Mouse (Mus musculus) embryonic facial prominence, embryonic 13.5 days (tissue): ENCODE results near the gene Mthfsd. TPM values are rescaled to one million over a fixed set of nuclear protein-coding genes. Genes with fewer than 3 reads are reported as not detected.
A peak's percentile ranks its signal among the peaks of the same experiment; 100 is the strongest.
"Not testable (repeated sequence)": the region's sequence is repeated elsewhere in the genome, so short reads cannot be mapped to it uniquely, and the experiment has no call there.

Experiments used
- ATAC-seq: fragments of 200-750 bp; cut with Nextera tagmentation; 2 replicates; pipeline ENCODE4 v1.8.0; 2017; ENCODE audit warnings: low read depth; ENCODE audit not compliant: insufficient number of reproducible peaks, insufficient read depth, low FRiP score, low TSS enrichment
- H3K27ac ChIP-seq: fragments of 300-500 bp; sonication (generic); 2 replicates; pipeline ENCODE4 v1.5.1; 2015; ENCODE audit warnings: moderate library complexity, mild to moderate bottlenecking, inconsistent platforms
- H3K27me3 ChIP-seq: fragments of 300-500 bp; sonication (generic); 2 replicates; pipeline ENCODE4 v1.6.1; 2015; ENCODE audit warnings: mild to moderate bottlenecking, inconsistent platforms
- H3K36me3 ChIP-seq: fragments of 300-500 bp; sonication (generic); 2 replicates; pipeline ENCODE4 v1.6.1; 2015; ENCODE audit warnings: mild to moderate bottlenecking, inconsistent platforms
- H3K4me1 ChIP-seq: fragments of 300-500 bp; sonication (generic); 2 replicates; pipeline ENCODE4 v1.6.1; 2015; ENCODE audit warnings: inconsistent platforms
- H3K4me2 ChIP-seq: fragments of 300-500 bp; sonication (generic); 2 replicates; pipeline ENCODE4 v1.6.1; 2015; ENCODE audit warnings: moderate library complexity, mild to moderate bottlenecking, inconsistent platforms
- H3K4me3 ChIP-seq: fragments of 300-500 bp; sonication (generic); 2 replicates; pipeline ENCODE4 v1.5.1; 2015; ENCODE audit warnings: mild to moderate bottlenecking, inconsistent platforms
- H3K9ac ChIP-seq: fragments of 300-500 bp; sonication (generic); 2 replicates; pipeline ENCODE4 v1.6.1; 2015; ENCODE audit warnings: mild to moderate bottlenecking, inconsistent platforms
- H3K9me3 ChIP-seq: fragments of 300-500 bp; sonication (generic); 2 replicates; pipeline ENCODE4 v1.6.1; 2016; ENCODE audit warnings: inconsistent platforms
- WGBS: fragments of 180-500 bp; shearing (Covaris S2); methylation state at CpG from one replicate; pipeline ENCODE4 v1.1.7; 2015; ENCODE audit warnings: mixed read lengths; 5-methylcytosine and 5-hydroxymethylcytosine counted together
- polyA plus RNA-seq: library from polyadenylated mRNA; unstranded; fragments of >200 nt; fragmentation: Nextera tagmentation; extraction: Ambion mirVana; gene quantifications from 2 replicates; pipeline ENCODE4 v1.2.1, GENCODE M21; 2015

Mthfsd gene
- polyA plus RNA-seq = 60.5 and 70.5 TPM in 2 replicates

DNA sequence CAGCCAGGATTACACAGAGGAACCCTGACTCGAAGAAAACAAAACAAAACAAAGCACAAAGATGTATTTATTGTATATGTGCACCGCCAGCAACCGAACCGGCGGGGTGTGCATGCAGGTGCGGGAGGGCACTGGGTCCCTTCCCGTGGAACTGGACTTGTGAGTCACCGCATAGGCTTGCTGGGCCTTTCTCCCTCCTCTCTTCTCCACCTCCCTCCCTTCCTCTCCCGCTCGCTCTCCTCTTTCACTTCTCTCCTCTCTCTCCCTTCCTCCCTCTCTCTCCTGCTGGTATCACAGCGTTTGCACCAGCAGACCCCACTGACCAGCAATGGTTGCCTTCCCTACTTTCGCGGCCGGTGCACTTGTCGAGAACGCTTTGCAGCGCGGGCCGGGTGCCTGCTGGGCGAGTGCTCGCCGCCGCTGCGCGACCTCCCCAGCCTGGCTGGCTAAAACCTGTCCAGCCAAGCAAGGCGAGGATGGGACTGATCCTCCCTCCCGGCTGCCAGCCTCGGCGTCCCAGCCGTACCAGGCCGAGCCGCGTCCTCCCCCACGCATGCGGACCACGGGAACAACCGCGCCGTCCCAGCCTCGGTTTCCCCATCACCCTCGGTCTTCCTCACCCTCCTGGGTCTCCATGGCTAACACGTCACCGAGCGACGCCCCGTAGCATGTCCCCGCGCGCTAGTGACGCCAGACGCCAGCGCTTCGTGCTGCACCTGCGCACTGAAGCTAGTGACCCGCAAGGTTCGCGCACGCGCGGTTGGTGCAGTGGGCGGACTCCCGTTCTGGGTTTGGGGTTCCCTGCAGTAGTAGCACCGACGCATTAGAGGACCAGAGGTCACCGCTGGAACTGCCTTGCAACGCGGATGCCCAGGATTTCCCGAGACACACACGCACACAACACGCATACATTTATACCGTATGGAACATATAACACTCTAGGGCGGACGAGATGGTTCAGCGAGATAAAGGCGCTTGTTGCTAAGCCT lies at the start of gene Mthfsd:
Mthfsd (minus strand) TSS at position 725 of the 989 bp plus-strand sequence.
- Histone ChIP-seq H3K4me2 (peak within 1 kb of the TSS; percentile 85), H3K9me3 (no peaks in the 10 kb centered on the region), H3K27ac (peak within 1 kb of the TSS; percentile 77), H3K9ac (peak within 1 kb of the TSS; percentile 96), H3K36me3 (peaks cover 31% of the 10 kb centered on the region), H3K4me1 (peaks cover 18% of the 10 kb centered on the region), H3K4me3 (peak within 1 kb of the TSS; percentile 94), H3K27me3 (peaks cover 19% of the 10 kb centered on the region; the same call in 1 of the 2 replicates)
- 1% methylated on average over 75 of the region's 75 CpGs for WGBS
- peak; percentile 86 for ATAC-seq

DNA sequence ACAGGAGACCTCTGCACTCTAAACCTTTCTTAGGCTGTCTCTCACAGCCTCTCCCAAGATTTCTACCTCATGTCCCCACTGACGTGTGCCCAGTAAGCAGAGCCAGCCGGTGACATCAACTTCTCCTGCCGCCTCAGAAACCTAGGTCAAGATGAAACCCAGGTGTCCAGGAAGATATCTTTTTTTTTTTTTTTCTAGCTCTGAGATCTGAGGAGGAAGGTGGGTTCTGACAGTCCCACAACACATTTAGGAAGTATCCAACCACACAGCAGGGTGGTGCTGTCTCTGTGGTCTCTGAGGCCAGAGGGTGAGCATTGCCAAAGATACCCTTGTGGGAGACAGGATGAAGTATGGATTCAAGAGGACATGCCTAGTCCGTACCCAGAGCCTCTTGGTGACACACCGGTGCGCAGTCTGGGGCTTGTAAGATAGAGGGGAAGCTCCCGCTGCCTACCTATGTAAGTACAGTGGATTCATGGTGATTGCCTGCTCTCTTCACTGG lies 48.8 kb upstream of the Mthfsd start:
- WGBS = 84% methylated on average over 7 of the region's 7 CpGs
- no peaks in the 10 kb centered on the region for H3K9me3 ChIP-seq
- no peak for ATAC-seq
- no peak overlapping the region for H3K4me2 ChIP-seq
- H3K27ac ChIP-seq = no peak overlapping the region
- H3K9ac ChIP-seq = no peak overlapping the region
- H3K36me3 ChIP-seq = no peaks in the 10 kb centered on the region
- H3K27me3 ChIP-seq = peaks cover 16% of the 10 kb centered on the region
- H3K4me1 ChIP-seq = no peaks in the 10 kb centered on the region; the same call in 1 of the 2 replicates
- no peak overlapping the region for H3K4me3 ChIP-seq

DNA sequence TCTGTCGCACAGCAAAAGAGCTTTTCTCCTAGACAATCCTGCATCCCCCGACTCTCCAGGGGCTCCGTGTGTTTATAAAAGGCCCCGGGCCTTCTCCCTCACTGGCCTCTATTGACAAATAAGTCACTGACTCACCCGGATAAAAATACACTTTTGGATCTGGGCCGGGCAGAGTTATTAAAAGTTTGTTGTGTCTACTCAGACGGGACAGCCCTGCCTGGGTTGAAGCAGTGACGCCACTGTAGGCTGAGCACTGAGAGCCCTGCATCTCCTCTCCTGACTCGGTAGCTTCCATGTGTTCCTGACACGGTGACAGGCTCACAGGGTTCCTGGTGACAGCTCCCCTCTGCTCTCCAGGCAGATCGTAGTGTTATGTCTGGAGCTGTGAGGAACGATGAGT lies 44.2 kb upstream of the Mthfsd start:
- no peak overlapping the region for H3K9ac ChIP-seq
- H3K4me1 ChIP-seq = no peaks in the 10 kb centered on the region
- H3K36me3 ChIP-seq = no peaks in the 10 kb centered on the region
- H3K4me2 ChIP-seq = no peak overlapping the region
- no peaks in the 10 kb centered on the region for H3K9me3 ChIP-seq
- no peak for ATAC-seq
- H3K4me3 ChIP-seq = no peak overlapping the region
- WGBS = 62% methylated on average over 12 of the region's 12 CpGs
- peaks cover 4% of the 10 kb centered on the region; the same call in 1 of the 2 replicates for H3K27me3 ChIP-seq
- no peak overlapping the region for H3K27ac ChIP-seq

DNA sequence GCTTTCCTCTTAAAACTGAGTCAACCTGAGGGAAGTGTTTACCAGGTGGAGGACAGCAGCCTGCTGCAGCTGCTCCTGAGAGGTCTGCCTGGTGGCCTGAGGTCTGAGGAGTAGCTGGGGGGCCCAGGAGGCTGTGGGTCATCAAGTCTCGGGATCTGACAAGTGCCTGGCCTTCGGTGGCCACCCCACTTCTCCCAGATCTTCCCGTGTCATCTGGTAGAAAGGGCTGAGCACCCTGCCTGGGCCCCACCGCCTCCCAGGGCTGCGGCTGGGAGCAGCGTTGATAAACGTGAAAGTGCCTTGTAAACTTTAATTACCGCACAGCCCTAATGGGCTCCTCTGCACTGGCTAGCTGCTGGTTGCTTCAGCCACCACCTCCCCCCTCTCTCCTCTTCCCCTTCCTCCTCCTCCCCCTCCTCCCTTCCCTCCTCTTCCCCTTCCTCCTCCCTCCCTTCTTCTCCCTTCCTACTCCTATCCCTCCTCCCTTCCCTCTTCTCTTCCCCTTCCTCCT lies 40.4 kb upstream of the Mthfsd start:
- no peak overlapping the region for H3K4me2 ChIP-seq
- H3K9ac ChIP-seq = no peak overlapping the region
- no peak overlapping the region for H3K27ac ChIP-seq
- no peaks in the 10 kb centered on the region for H3K4me1 ChIP-seq
- no peaks in the 10 kb centered on the region for H3K36me3 ChIP-seq
- peaks cover 3% of the 10 kb centered on the region for H3K27me3 ChIP-seq
- WGBS = 24% methylated on average over 8 of the region's 8 CpGs
- no peak overlapping the region for H3K4me3 ChIP-seq
- ATAC-seq = no peak
- H3K9me3 ChIP-seq = no peaks in the 10 kb centered on the region

DNA sequence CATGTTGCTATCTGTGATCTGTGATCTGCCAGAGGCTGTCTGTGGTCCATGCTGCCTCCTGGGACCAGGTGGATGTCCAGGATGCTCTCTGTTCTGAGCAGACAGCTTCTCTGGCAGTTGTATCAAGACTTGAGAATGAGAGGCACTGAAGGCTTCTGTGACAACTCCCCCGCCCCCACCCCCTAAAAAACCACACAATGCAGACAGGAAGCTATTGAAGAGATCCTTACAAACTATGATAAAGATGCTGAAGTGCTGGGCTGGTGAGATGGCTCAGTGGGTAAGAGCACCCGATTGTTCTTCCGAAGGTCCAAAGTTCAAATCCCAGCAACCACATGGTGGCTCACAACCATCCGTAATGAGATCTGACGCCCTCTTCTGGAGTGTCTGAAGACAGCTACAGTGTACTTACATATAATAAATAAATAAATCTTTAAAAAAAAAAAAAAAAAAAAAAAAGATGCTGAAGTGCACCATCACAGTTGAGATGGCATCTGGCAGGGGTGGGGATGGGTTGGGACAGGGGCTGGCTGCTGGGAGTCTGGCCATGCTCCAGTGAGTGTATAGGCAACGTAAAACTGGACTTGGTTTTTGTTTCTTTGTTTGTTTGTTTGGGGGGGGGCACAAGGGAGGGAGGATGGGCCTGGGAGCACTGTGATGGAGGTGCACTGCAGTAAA lies 37.4 kb upstream of the Mthfsd start:
- H3K4me2 ChIP-seq, H3K36me3 ChIP-seq, H3K4me1 ChIP-seq, ATAC-seq, H3K27ac ChIP-seq, H3K9ac ChIP-seq, H3K4me3 ChIP-seq, H3K9me3 ChIP-seq: not testable (repeated sequence)
- H3K27me3 ChIP-seq = peaks cover 13% of the 10 kb centered on the region
- 77% methylated on average over 5 of the region's 6 CpGs for WGBS

DNA sequence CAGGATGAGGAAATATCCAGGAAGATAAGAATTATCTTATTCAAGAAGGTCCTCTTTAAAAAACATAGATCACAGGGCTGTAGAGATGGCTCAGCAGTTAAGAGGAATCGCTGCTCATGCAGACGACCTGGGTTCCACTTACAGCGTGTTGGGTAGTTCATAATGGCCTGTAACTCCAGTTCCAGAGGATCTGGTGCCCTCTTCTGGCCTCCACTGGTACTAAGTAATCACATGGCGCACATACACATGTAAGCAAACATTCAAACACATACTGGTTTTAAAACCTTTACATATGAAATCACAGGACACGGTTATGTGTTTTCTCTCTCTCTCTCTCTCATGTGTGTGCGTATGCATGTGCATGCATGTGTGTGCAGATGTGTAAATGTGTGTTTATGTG lies 28.7 kb upstream of the Mthfsd start:
- no peak overlapping the region for H3K4me2 ChIP-seq
- no peak overlapping the region for H3K4me3 ChIP-seq
- no peak overlapping the region for H3K27ac ChIP-seq
- no peak overlapping the region for H3K9ac ChIP-seq
- 93% methylated on average over 6 of the region's 6 CpGs for WGBS
- peaks cover 19% of the 10 kb centered on the region for H3K27me3 ChIP-seq
- peaks cover 15% of the 10 kb centered on the region for H3K9me3 ChIP-seq
- no peaks in the 10 kb centered on the region for H3K36me3 ChIP-seq
- ATAC-seq = no peak
- H3K4me1 ChIP-seq = peaks cover 10% of the 10 kb centered on the region; the same call in 1 of the 2 replicates

DNA sequence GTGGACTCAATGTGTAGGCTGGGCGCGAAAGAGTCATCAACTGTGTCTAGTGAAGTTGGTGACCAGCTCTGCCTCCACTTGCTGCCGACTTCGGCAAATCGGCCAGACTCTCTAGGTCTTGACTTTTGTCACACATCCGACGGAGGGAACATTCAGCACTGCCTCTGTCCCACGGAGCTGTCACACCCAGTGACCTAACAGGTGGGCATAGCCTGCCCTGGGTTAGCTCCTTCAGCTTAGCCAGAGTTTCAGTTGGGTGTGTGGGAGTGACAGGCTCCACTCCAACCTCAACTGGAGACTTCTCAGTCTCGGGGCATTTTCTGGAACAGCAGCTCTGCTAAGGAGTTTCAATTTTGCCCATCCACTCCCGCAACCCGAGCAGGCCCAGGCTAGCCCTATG lies 26.3 kb upstream of the Mthfsd start:
- Histone ChIP-seq H3K36me3 (no peaks in the 10 kb centered on the region), H3K4me2 (no peak overlapping the region), H3K27me3 (peaks cover 41% of the 10 kb centered on the region), H3K9me3 (peaks cover 15% of the 10 kb centered on the region), H3K27ac (no peak overlapping the region), H3K9ac (no peak overlapping the region), H3K4me3 (no peak overlapping the region), H3K4me1 (peaks cover 10% of the 10 kb centered on the region; the same call in 1 of the 2 replicates)
- WGBS = 88% methylated on average over 11 of the region's 11 CpGs
- no peak for ATAC-seq

DNA sequence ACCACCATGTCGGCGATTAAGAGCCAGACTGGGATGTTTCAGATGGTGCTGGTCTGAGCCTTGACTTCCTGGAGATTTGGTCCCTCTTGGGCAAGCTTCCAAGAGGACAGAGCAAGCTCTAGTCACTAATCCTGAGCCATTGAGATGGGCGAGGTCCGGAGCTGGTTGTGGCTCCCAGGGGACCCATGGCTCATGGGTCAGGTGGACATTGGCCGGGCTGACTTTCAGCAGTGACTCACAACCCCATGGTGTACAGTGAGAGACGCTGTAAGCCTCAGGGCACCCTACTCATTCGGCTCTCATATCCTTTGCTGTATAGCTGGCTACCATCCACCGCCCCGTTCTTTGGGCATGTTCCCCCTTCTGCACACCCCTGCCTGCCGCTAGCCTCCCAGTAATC lies 25.9 kb upstream of the Mthfsd start:
- Histone ChIP-seq H3K4me3 (no peak overlapping the region), H3K27ac (no peak overlapping the region), H3K27me3 (peaks cover 45% of the 10 kb centered on the region), H3K9me3 (peaks cover 15% of the 10 kb centered on the region), H3K4me1 (peaks cover 13% of the 10 kb centered on the region; the same call in 1 of the 2 replicates), H3K9ac (no peak overlapping the region), H3K4me2 (no peak overlapping the region), H3K36me3 (no peaks in the 10 kb centered on the region)
- WGBS = 88% methylated on average over 10 of the region's 10 CpGs
- no peak for ATAC-seq

DNA sequence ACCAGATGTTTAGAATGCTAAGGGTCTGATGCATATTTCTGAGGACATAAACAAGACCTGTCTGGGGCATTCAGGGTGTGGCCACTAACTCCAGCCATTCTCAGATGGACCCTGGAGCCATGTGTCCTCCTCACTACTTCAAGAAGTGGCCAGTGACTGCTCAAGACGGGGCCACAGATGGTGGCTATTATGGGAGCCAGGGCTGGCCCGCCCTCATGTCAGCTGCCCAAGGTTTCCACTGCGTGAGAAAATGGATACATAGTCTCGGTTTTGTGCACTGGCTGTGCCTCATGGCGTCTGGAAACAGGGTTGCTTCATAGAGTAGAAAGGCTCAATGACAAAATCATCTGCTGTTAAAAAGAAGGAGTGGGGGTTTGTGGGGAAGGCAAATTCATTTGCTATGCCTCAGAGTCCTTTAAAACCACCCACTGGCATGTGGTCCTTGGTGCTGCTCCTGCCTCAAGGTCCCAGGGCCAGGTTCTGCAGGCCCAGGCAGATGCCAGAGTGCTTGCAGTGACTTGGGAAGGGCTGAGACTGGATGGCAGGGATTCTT lies 24.8 kb upstream of the Mthfsd start:
- Histone ChIP-seq H3K4me1 (peaks cover 24% of the 10 kb centered on the region), H3K4me2 (no peak overlapping the region), H3K4me3 (no peak overlapping the region), H3K9ac (no peak overlapping the region), H3K27me3 (peaks cover 55% of the 10 kb centered on the region), H3K9me3 (peaks cover 11% of the 10 kb centered on the region), H3K27ac (no peak overlapping the region), H3K36me3 (no peaks in the 10 kb centered on the region)
- 38% methylated on average over 5 of the region's 5 CpGs for WGBS
- no peak for ATAC-seq

DNA sequence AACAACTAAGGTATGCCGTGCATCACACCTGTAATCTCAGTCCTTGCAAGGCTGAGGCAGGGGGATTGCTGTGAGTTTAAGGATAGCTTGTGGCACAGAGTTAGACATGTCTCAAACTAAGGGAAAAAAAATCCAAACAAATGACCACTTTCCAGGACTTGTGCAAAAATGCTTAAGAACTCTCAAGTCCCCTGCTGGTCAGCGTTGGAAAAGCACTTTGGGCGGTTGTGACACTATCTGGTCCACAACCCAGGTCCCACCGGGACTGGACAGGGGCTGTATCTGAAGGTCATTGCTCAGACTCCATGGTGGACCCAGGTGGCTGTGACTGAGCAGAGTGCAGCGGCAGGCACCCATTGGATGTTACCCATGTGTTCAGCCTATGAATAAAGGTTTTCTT lies 22.3 kb upstream of the Mthfsd start:
- Histone ChIP-seq H3K27me3 (peaks cover 81% of the 10 kb centered on the region), H3K36me3 (no peaks in the 10 kb centered on the region), H3K9me3 (no peaks in the 10 kb centered on the region), H3K4me2 (no peak overlapping the region), H3K4me1 (peaks cover 30% of the 10 kb centered on the region), H3K9ac (no peak overlapping the region), H3K27ac (no peak overlapping the region), H3K4me3 (no peak overlapping the region)
- no peak for ATAC-seq
- 33% methylated on average over 5 of the region's 5 CpGs for WGBS

DNA sequence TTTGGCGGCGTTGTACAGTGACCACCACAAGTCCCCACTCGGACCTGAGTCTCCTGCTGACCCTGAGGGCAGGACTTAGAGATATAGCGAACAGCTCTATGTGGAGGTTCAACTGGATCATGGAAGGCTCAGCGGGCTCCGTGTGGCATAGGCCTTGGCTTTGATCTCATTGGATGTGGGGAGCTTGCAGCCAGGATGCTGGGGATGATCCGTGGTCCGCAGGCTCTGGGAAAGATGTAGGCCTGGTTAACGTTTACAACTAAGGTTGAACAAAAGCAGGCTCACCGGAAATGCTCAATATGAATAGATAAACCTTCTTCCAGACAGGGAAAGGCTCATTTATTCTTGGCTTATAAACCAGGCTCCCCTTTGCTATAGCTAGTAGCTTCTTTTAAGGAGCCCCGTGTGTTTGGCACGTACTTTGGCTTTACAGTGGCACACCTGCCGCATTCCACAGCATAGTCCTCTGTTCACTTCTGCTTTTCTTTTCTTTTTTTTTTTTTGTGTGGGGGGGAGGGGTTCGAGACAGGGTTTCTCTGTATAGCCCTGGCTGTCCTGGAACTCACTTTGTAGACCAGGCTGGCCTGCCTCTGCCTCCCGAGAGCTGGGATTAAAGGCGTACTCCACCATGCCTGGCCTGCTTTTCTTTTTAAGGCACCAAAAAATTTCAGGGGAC lies 21.2 kb upstream of the Mthfsd start:
- WGBS = 16% methylated on average over 16 of the region's 16 CpGs
- peaks cover 36% of the 10 kb centered on the region for H3K4me1 ChIP-seq
- H3K9me3 ChIP-seq = no peaks in the 10 kb centered on the region
- ATAC-seq = no peak
- H3K27me3 ChIP-seq = peaks cover 92% of the 10 kb centered on the region
- no peak overlapping the region for H3K4me3 ChIP-seq
- no peaks in the 10 kb centered on the region for H3K36me3 ChIP-seq
- no peak overlapping the region for H3K9ac ChIP-seq
- H3K27ac ChIP-seq = no peak overlapping the region
- H3K4me2 ChIP-seq = peak overlapping the region; percentile 43; the same call in 1 of the 2 replicates
